Mouse (Mus musculus): ENCODE measurements around the gene Pign. TPM values are rescaled to one million over a fixed set of nuclear protein-coding genes. Genes with fewer than 3 reads are reported as not detected.

Gene Pign
- polyA plus RNA-seq, 1 experiment from 2014 or later, result 3.4 TPM

DNA sequence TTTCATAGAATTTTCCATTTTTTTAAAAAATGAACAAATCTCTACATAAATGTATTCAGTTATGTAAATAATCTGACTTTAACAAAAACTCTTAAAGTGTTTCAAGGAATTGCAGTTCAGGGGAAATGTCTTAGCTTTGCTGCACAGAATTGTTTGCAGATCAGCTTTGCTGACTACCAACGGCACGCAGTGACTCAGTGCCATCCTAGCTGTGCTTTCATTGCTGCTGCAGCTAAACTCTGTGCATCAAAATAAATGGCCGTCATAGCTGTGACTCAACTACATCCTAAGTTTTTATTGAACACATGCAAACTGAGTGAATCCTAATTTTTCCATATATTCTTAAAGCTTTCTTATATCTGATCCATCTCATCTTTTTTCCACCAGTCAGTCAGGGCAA lies 22.0 kb upstream of the Pign start:
- H3K4me2 ChIP-seq (ENCODE audit: low read depth, low read length), result no peak overlapping the region
- WGBS (ENCODE audit: insufficient replicate concordance), result 89% methylated on average over 3 of the region's 3 CpGs
- no peak overlapping the region for H3K9ac ChIP-seq (replicated peaks)
- no peaks in the 10 kb centered on the region for H3K9me3 ChIP-seq (ENCODE audit: low read length)
- ATAC-seq (no peak), DNase-seq (no peak)
- H3K36me3 ChIP-seq (replicated peaks; ENCODE audit: insufficient read depth, low read length), result peaks cover 3% of the 10 kb centered on the region
- no peak overlapping the region for H3K4me3 ChIP-seq (ENCODE audit: low read depth, low read length)
- H3K27me3 ChIP-seq (ENCODE audit: insufficient read depth, low read length), result no peaks in the 10 kb centered on the region
- TF ChIP-seq EP300 (IDR thresholded peaks at IDR 0.05; ENCODE audit: low read depth) (no peak), CTCF (IDR thresholded peaks at IDR 0.05; ENCODE audit: low read depth) (no peak)
- no peaks in the 10 kb centered on the region for H3K4me1 ChIP-seq (ENCODE audit: insufficient read depth)
- no peak overlapping the region for H3K27ac ChIP-seq (ENCODE audit: low read depth)

- no peaks in the 10 kb centered on the region for H3K27me3 ChIP-seq (ENCODE audit: insufficient read depth, low read length)
- peaks cover 11% of the 10 kb centered on the region; the same call in 1 of the 2 replicates for H3K36me3 ChIP-seq (replicated peaks; ENCODE audit: insufficient read depth, low read length)
- 71% methylated on average over 1 of the region's 1 CpGs for WGBS (ENCODE audit: insufficient replicate concordance)
- no peak overlapping the region for H3K4me2 ChIP-seq (ENCODE audit: low read depth, low read length)
- no peak overlapping the region for H3K9ac ChIP-seq (replicated peaks)
- TF ChIP-seq CTCF (IDR thresholded peaks at IDR 0.05; ENCODE audit: low read depth) (peak; percentile 79), EP300 (IDR thresholded peaks at IDR 0.05; ENCODE audit: low read depth) (no peak)
- H3K4me3 ChIP-seq (ENCODE audit: low read depth, low read length), result no peak overlapping the region
- DNase-seq, result peak; percentile 34
- H3K4me1 ChIP-seq (ENCODE audit: insufficient read depth), result no peaks in the 10 kb centered on the region
- H3K27ac ChIP-seq (ENCODE audit: low read depth), result no peak overlapping the region
- H3K9me3 ChIP-seq (ENCODE audit: low read length), result no peaks in the 10 kb centered on the region
- ATAC-seq, result 0 out of 2 replicates have a peak, but pooled peaks have one; percentile 40
Measured at GRCm38 (mm10) chr1:105680587-105680986, 17.1 kb upstream of the Pign start.

DNA sequence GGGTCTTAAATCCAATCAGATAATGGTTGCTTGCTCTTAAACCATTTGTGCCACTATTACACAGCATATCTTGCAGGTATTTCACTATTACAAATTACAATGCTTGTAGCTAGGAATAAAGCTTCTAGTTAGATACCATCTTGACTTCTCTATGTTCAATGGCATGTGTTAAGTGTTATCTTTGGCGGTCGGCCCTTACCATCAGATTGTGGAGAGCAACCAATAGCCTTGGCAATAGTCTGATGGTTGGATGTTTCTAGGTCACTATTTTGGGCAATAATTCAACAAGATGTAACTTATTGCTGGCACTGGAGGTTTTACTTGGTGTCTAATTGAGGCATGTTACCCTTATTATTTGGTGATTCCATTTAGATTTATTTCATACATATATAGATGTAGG lies 11.3 kb upstream of the Pign start:
- ATAC-seq (no peak), DNase-seq (no peak)
- Histone ChIP-seq H3K4me3 (ENCODE audit: low read depth, low read length) (no peak overlapping the region), H3K9me3 (ENCODE audit: low read length) (no peaks in the 10 kb centered on the region), H3K4me1 (ENCODE audit: insufficient read depth) (no peaks in the 10 kb centered on the region), H3K27me3 (ENCODE audit: insufficient read depth, low read length) (no peaks in the 10 kb centered on the region), H3K9ac (replicated peaks) (no peak overlapping the region), H3K27ac (ENCODE audit: low read depth) (no peak overlapping the region), H3K4me2 (ENCODE audit: low read depth, low read length) (no peak overlapping the region), H3K36me3 (replicated peaks; ENCODE audit: insufficient read depth, low read length) (peaks cover 11% of the 10 kb centered on the region; the same call in 1 of the 2 replicates)
- no peak for TF ChIP-seq EP300 (IDR thresholded peaks at IDR 0.05; ENCODE audit: low read depth)
- TF ChIP-seq CTCF (IDR thresholded peaks at IDR 0.05; ENCODE audit: low read depth), result no peak
- 80% methylated on average over 2 of the region's 2 CpGs for WGBS (ENCODE audit: insufficient replicate concordance)

DNA sequence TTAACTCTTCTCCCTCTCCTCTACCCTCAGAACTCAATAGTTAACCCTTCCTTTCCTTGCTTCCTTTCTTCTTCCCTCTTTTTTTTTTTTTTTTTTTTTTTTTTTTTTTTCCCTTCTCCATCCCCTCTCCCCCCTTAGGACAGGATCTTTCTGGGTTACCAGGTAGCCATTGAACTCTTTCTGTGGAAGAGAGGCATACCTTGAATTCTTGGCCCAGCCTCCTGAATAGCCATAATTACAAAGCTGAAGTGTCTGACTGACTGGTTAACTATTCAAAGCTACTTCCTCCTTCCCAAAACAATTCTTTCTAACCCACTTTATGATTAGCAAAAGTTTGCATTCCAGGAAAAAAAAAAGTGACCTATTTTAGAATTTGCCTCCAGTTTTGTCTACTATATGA lies 6.2 kb upstream of the Pign start:
- H3K4me3 ChIP-seq (ENCODE audit: low read depth, low read length), result no peak overlapping the region
- no peaks in the 10 kb centered on the region for H3K9me3 ChIP-seq (ENCODE audit: low read length)
- TF ChIP-seq CTCF (IDR thresholded peaks at IDR 0.05; ENCODE audit: low read depth) (no peak), EP300 (IDR thresholded peaks at IDR 0.05; ENCODE audit: low read depth) (no peak)
- H3K9ac ChIP-seq (replicated peaks), result no peak overlapping the region
- no peaks in the 10 kb centered on the region for H3K27me3 ChIP-seq (ENCODE audit: insufficient read depth, low read length)
- ATAC-seq, result no peak
- H3K4me2 ChIP-seq (ENCODE audit: low read depth, low read length), result no peak overlapping the region
- no peak overlapping the region for H3K27ac ChIP-seq (ENCODE audit: low read depth)
- no peaks in the 10 kb centered on the region for H3K36me3 ChIP-seq (replicated peaks; ENCODE audit: insufficient read depth, low read length)
- H3K4me1 ChIP-seq (ENCODE audit: insufficient read depth), result peaks cover 11% of the 10 kb centered on the region
- no peak for DNase-seq

DNA sequence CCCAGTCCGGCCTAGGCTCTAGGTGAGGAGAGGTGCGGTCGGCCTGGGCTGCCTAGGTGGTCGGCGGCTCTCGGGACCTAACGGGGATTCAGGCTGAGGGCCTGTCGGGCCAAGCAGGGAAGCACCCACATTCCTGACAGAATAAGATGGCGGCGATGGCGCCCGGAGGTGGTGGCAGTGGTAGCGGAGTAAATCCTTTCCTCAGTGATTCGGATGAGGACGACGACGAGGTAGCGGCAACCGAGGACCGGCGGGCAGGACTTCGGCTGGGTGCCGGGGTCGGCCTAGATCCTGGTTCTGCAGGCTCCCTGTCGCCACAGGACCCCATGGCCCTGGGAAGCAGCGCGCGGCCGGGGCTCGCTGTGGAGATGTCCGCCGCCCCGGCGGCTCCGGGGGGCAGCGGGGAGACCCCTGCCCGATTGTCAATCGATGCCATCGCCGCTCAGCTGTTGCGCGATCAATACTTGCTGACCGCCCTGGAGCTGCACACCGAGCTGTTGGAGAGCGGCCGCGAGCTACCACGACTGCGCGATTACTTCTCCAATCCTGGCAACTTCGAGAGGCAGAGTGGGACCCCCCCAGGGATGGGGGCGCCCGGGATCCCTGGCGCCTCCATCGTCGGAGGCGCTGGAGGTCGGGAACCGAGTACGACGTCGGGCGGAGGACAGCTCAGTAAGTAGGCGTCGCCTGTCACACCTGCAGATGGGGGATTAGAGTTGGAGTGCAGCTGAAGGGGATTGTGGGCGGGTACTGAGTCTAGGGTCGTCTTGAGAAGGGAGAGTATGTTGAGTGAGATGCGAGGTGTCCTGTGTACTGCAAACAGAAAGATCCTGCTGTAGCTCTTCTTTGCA lies 710 bp upstream of the Pign start:
- under 1% methylated on average over 68 of the region's 68 CpGs for WGBS (ENCODE audit: insufficient replicate concordance)
- H3K4me1 ChIP-seq (ENCODE audit: insufficient read depth), result peaks cover 21% of the 10 kb centered on the region
- DNase-seq (peak; percentile 35), ATAC-seq (peak; percentile 48)
- no peaks in the 10 kb centered on the region for H3K36me3 ChIP-seq (replicated peaks; ENCODE audit: insufficient read depth, low read length)
- peak overlapping the region; percentile 89 for H3K27ac ChIP-seq (ENCODE audit: low read depth)
- peak overlapping the region; percentile 95 for H3K9ac ChIP-seq (replicated peaks)
- H3K4me3 ChIP-seq (ENCODE audit: low read depth, low read length), result peak overlapping the region; percentile 95
- TF ChIP-seq CTCF (IDR thresholded peaks at IDR 0.05; ENCODE audit: low read depth) (no peak), EP300 (IDR thresholded peaks at IDR 0.05; ENCODE audit: low read depth) (no peak)
- peak overlapping the region; percentile 84 for H3K4me2 ChIP-seq (ENCODE audit: low read depth, low read length)
- H3K27me3 ChIP-seq (ENCODE audit: insufficient read depth, low read length), result no peaks in the 10 kb centered on the region
- no peaks in the 10 kb centered on the region for H3K9me3 ChIP-seq (ENCODE audit: low read length)

- H3K27me3 ChIP-seq (ENCODE audit: insufficient read depth, low read length), result no peaks in the 10 kb centered on the region
- H3K4me1 ChIP-seq (ENCODE audit: insufficient read depth), result peaks cover 21% of the 10 kb centered on the region
- 5% methylated on average over 6 of the region's 6 CpGs for WGBS (ENCODE audit: insufficient replicate concordance)
- TF ChIP-seq CTCF (IDR thresholded peaks at IDR 0.05; ENCODE audit: low read depth) (no peak), EP300 (IDR thresholded peaks at IDR 0.05; ENCODE audit: low read depth) (no peak)
- no peaks in the 10 kb centered on the region for H3K9me3 ChIP-seq (ENCODE audit: low read length)
- DNase-seq, result no peak
- H3K9ac ChIP-seq (replicated peaks), result peak overlapping the region; percentile 69
- H3K36me3 ChIP-seq (replicated peaks; ENCODE audit: insufficient read depth, low read length), result no peaks in the 10 kb centered on the region
- peak overlapping the region; percentile 95 for H3K4me3 ChIP-seq (ENCODE audit: low read depth, low read length)
- ATAC-seq, result no peak
- peak overlapping the region; percentile 75; the same call in 1 of the 2 replicates for H3K27ac ChIP-seq (ENCODE audit: low read depth)
- peak overlapping the region; percentile 75 for H3K4me2 ChIP-seq (ENCODE audit: low read depth, low read length)
Measured at GRCm38 (mm10) chr1:105662820-105663170, 682 bp downstream of the Pign start.
